ENCODE assay signal across 22 mouse cellular contexts in genomic region chr4:154137139-154137538, GRCm38 (mm10). TPM values are rescaled to one million over a fixed set of nuclear protein-coding genes. Genes with fewer than 3 reads are reported as not detected.
"Had no signal": no experiment of that assay in that cellular context is flagged by ENCODE, and none has a peak within 500 bp of the region (broad histone marks: within the 10 kb centered on the region; RNA-seq: fewer than 3 reads in every experiment).

No protein-coding gene starts in this region.

- DNase-seq: liver, postnatal 0 days; lung, adult 2 months; lung, postnatal 4 days; retina, postnatal 1 day; right cerebral cortex, adult 18-20 months; right cerebral cortex, postnatal 25 days; right cerebral cortex, postnatal 4 days; spleen, adult 18-20 months; thymus, adult 2 months; thymus, postnatal 25 days; thymus, postnatal 4 days had no signal

- H3K9ac ChIP-seq: liver, embryonic 15.5 days; liver, postnatal 0 days; lung, embryonic 15.5 days; midbrain, embryonic 12.5 days; midbrain, embryonic 15.5 days; neural tube, embryonic 13.5 days; neural tube, embryonic 15.5 days; stomach, embryonic 15.5 days had no signal

- H3K27ac ChIP-seq: liver, embryonic 15.5 days; lung, embryonic 15.5 days; midbrain, embryonic 10.5 days; midbrain, embryonic 12.5 days; midbrain, embryonic 15.5 days; neural tube, embryonic 13.5 days; neural tube, embryonic 15.5 days; stomach, embryonic 15.5 days; stomach, postnatal 0 days had no signal

- H3K36me3 ChIP-seq: liver, embryonic 15.5 days; lung, embryonic 15.5 days; midbrain, embryonic 10.5 days; midbrain, embryonic 12.5 days; midbrain, embryonic 15.5 days; neural tube, embryonic 13.5 days; neural tube, embryonic 15.5 days; stomach, embryonic 15.5 days had no signal

- H3K9me3 ChIP-seq: liver, embryonic 15.5 days; lung, embryonic 15.5 days; midbrain, embryonic 10.5 days; midbrain, embryonic 12.5 days; midbrain, embryonic 15.5 days; neural tube, embryonic 13.5 days; neural tube, embryonic 15.5 days; stomach, embryonic 15.5 days had no signal

- H3K4me2 ChIP-seq: liver, embryonic 15.5 days; lung, embryonic 15.5 days; midbrain, embryonic 12.5 days; midbrain, embryonic 15.5 days; neural tube, embryonic 13.5 days; neural tube, embryonic 15.5 days; stomach, embryonic 15.5 days had no signal

- ATAC-seq: liver, postnatal 0 days; lung, postnatal 0 days; midbrain, embryonic 15.5 days had no signal

- H3K4me3 ChIP-seq: liver, embryonic 15.5 days; lung, embryonic 15.5 days; midbrain, embryonic 10.5 days; midbrain, embryonic 12.5 days; midbrain, embryonic 15.5 days; myocyte; neural tube, embryonic 13.5 days; neural tube, embryonic 15.5 days; stomach, embryonic 15.5 days had no signal

RNA-seq across cellular contexts. Expression of gene Trp73, which starts 2.9 kb away (rescaled TPM):
- polyA plus RNA-seq: liver, embryonic 15.5 days; liver, postnatal 0 days; myocyte; neural tube, embryonic 13.5 days had no signal

RNA-seq across cellular contexts. Expression of gene Megf6, which starts 33.4 kb away (rescaled TPM):
- polyA plus RNA-seq: myocyte had no signal
